Mouse (Mus musculus): ENCODE results near the gene Hsp90aa1. TPM values are rescaled to one million over a fixed set of nuclear protein-coding genes. Genes with fewer than 3 reads are reported as not detected.
"Not testable (repeated sequence)": the region's sequence is repeated elsewhere in the genome, so short reads cannot be mapped to it uniquely, and the experiment has no call there.

Gene Hsp90aa1
- polyA plus RNA-seq, 1 experiment from 2014 or later = 1,494 TPM

DNA sequence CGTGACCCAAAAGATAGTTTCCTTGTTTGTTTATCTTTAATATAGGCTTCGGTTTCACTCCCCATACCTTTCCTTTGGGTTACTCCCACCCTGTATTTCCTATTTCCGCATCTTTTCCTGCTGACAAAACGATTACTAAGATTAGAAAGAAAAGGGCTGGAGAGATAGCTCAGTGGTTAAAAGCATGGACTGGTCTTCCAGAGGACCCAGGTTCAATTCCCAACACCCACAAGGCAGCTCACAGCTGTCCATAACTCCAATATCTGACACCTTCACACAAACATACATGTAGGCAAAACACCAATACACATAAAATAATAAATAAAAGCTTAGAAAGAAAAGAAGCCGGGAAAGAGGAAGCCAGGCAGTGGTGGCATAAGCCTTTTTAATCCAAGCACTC is 5.1 kb downstream of the Hsp90aa1 start:
- peaks cover 19% of the 10 kb centered on the region for H3K36me3 ChIP-seq
- no peaks in the 10 kb centered on the region for H3K27me3 ChIP-seq
- 74% methylated on average over 5 of the region's 5 CpGs for WGBS
- H3K9ac ChIP-seq (replicated peaks) = no peak overlapping the region
- H3K9me3 ChIP-seq = no peaks in the 10 kb centered on the region
- no peak overlapping the region for H3K4me3 ChIP-seq (replicated peaks)
- H3K4me2 ChIP-seq (replicated peaks) = no peak overlapping the region
- no peak overlapping the region for H3K27ac ChIP-seq
- peaks cover 29% of the 10 kb centered on the region for H3K4me1 ChIP-seq (replicated peaks)
- ATAC-seq = no peak

DNA sequence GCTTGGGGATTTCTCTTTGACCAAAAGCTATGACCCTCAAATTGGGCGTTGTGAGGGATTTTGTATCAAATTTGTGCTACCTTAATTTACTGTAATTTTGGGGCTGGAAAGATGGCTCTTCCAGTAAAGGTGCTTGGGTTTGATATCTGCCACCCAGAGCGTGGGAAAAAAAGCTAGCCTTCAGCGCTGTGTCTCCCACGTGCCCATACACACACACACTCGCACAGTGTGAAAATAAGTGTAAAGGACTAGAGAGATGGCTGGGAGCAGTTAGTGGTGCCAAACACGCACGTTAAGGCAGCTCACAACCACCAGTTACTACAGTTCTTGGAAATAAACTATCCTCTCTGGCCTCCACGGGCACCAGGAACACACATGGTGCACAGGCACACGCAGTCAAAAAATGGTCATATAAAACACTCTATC is 5.5 kb downstream of the Hsp90aa1 start:
- Histone ChIP-seq H3K27me3 (no peaks in the 10 kb centered on the region), H3K4me3 (replicated peaks) (peak overlapping the region; percentile 98), H3K9me3 (no peaks in the 10 kb centered on the region), H3K36me3 (peaks cover 21% of the 10 kb centered on the region), H3K9ac (replicated peaks) (peak overlapping the region; percentile 82), H3K4me1 (replicated peaks) (peaks cover 29% of the 10 kb centered on the region), H3K27ac (peak overlapping the region; percentile 88), H3K4me2 (replicated peaks) (peak overlapping the region; percentile 75)
- WGBS = 50% methylated on average over 9 of the region's 9 CpGs
- no peak for ATAC-seq

DNA sequence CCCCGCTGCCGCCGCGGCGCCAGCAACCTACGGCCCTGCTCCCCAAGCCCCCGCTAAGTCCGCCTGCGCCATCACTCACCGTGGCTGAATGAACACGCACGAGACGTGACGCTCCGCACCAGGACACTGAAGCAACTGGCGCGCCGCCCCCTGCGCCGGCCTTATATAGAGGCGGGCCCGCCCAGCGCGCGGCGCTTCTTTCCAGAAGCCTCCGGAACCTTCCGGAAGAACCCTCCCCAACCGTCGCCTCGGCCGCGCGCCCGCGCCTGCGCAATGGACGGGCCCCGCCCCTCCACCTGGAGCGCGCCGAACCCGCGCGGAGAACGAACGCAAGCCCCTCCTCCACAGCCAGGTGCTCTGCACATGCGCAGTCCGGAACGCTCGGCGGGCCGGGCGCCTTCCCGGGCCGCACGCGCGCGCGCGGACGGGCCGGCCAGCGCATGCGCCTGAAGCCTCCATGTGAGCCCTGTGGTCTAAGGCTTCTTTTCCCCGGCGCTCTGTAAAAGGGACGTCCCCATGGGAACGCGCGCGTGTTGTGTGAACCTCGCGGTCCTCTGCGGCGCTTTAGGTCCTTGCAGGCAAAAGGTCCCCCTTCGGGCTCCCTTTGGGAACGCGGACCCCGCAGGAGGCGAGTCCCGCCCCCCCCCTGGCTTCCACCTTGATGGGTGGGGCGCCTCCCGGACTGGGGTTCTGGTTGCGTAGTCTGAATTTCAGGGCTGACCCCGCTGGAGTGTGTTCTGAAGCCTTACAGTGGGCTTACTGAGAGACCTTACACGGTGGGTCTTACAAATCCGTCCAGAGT is 6.2 kb downstream of the Hsp90aa1 start:
- no peaks in the 10 kb centered on the region for H3K27me3 ChIP-seq
- peak; percentile 97 for ATAC-seq
- peaks cover 24% of the 10 kb centered on the region for H3K4me1 ChIP-seq (replicated peaks)
- no peaks in the 10 kb centered on the region for H3K9me3 ChIP-seq
- H3K9ac ChIP-seq (replicated peaks) = peak overlapping the region; percentile 99
- peaks cover 26% of the 10 kb centered on the region for H3K36me3 ChIP-seq
- peak overlapping the region; percentile 75 for H3K4me2 ChIP-seq (replicated peaks)
- H3K4me3 ChIP-seq (replicated peaks) = peak overlapping the region; percentile 98
- peak overlapping the region; percentile 98 for H3K27ac ChIP-seq
- under 1% methylated on average over 88 of the region's 89 CpGs for WGBS

DNA sequence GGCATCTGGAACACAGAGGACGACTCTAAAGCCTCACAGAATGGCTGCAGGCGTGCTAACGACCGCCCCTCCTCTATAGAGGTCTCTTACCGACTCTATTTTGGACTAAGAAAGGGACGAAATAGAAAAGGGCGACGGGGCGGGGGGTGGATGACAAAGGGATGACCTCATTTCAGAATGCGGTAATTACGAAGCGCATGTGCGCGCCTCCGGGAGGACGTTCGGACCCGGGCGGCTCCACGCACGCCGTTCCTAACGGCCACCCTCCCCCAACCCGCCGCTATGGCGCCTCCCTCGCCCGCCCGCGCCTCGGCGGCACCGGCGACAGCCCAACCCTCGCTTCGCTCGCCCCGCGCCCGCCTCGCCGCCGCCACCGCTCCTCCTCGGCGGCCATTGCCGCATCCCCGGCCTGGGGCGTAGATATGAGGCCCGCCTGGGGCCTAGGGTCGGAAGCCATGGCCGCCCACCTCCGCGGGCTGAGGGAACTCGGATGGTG is 6.8 kb downstream of the Hsp90aa1 start:
- Histone ChIP-seq H3K27me3 (no peaks in the 10 kb centered on the region), H3K9me3 (no peaks in the 10 kb centered on the region), H3K36me3 (peaks cover 28% of the 10 kb centered on the region), H3K9ac (replicated peaks) (peak overlapping the region; percentile 99), H3K4me1 (replicated peaks) (peaks cover 24% of the 10 kb centered on the region), H3K4me2 (replicated peaks) (peak overlapping the region; percentile 75), H3K4me3 (replicated peaks) (peak overlapping the region; percentile 98), H3K27ac (peak overlapping the region; percentile 98)
- ATAC-seq = peak; percentile 81
- under 1% methylated on average over 44 of the region's 55 CpGs for WGBS

DNA sequence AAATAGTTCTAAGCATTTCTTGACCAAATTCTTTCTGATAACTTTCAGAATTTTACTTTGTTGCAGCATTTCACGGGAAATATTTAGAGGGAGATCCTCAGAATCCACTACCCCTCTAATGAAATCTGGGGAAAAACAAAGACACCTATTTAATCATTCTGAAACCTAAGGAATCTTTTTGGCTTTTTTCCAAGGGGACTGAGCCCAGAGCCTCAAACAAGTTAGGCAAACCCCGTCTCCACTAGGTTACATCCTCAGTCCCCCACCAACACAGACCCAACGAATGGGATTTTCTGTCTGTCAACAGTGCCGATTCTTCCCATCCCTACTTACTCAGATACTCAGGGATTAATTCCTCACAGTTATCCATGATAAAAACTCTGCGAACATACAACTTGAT is 9.2 kb downstream of the Hsp90aa1 start:
- Histone ChIP-seq H3K4me1 (replicated peaks) (peaks cover 24% of the 10 kb centered on the region), H3K36me3 (peaks cover 51% of the 10 kb centered on the region)
- WGBS = 77% methylated on average over 5 of the region's 5 CpGs
- ATAC-seq; H3K27ac ChIP-seq; H3K4me3 ChIP-seq (replicated peaks); H3K4me2 ChIP-seq (replicated peaks); H3K9me3 ChIP-seq; H3K27me3 ChIP-seq; H3K9ac ChIP-seq (replicated peaks): not testable (repeated sequence)

DNA sequence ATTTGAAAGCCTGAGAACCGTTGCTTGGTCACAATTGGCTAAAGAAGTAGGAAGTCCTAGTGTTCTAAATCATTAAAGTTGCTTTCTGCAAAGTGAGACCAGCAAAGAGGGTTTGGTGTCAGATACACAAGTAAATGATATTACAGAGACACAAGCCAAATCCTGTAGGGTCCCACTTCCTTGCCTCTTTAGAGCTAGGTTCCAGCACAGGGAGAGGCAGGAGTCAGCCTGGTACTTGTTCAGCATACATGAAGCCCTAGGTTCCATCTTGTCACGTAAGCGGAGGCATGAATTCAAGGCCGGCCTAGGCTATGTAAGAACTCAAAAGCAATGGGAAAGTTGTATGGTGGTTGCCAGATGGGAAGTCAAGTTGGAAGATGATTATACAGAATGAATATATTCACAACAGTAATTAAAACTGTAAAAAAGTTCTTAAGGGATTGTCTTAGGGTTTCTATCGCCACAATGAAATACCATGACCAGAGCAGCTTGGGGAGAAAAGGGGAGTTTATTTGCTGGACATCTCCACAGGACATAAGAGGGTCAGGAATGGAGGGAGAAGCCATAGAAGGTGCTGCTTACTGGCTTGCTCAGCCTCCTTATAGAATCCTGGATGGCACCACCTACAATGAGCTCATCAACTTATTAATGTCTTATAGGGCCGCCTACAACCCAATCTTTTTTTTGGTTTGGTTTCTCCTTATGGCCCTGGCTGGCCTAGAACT is 12.4 kb downstream of the Hsp90aa1 start:
- Histone ChIP-seq H3K9me3 (no peaks in the 10 kb centered on the region), H3K4me2 (replicated peaks) (no peak overlapping the region), H3K27ac (no peak overlapping the region), H3K4me1 (replicated peaks) (peaks cover 19% of the 10 kb centered on the region), H3K36me3 (peaks cover 77% of the 10 kb centered on the region), H3K27me3 (no peaks in the 10 kb centered on the region), H3K4me3 (replicated peaks) (no peak overlapping the region), H3K9ac (replicated peaks) (no peak overlapping the region)
- no peak for ATAC-seq
- WGBS = 87% methylated on average over 6 of the region's 6 CpGs

DNA sequence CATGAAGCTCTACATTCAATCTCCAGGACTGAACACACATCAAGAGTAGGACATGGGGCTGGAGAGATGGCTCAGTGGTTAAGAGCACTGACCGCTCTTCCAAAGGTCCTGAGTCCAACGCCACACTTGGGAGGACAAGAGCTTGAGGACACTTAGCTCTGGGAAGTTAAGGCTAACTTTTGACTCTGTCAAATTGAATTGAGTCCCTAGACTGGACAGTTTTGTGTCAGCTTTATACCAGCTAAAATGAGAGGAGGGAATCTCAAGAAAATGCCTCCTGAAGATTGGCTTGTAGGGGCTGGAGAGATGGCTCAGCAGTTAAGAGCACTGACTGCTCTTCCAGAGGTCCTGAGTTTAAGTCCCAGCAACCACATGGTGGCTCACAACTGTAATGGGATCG is 13.6 kb downstream of the Hsp90aa1 start:
- not testable (repeated sequence) for H3K4me3 ChIP-seq (replicated peaks); H3K27ac ChIP-seq; H3K27me3 ChIP-seq; ATAC-seq; H3K9me3 ChIP-seq; H3K9ac ChIP-seq (replicated peaks); H3K4me2 ChIP-seq (replicated peaks); H3K4me1 ChIP-seq (replicated peaks)
- H3K36me3 ChIP-seq = peaks cover 70% of the 10 kb centered on the region
- 86% methylated on average over 3 of the region's 3 CpGs for WGBS

DNA sequence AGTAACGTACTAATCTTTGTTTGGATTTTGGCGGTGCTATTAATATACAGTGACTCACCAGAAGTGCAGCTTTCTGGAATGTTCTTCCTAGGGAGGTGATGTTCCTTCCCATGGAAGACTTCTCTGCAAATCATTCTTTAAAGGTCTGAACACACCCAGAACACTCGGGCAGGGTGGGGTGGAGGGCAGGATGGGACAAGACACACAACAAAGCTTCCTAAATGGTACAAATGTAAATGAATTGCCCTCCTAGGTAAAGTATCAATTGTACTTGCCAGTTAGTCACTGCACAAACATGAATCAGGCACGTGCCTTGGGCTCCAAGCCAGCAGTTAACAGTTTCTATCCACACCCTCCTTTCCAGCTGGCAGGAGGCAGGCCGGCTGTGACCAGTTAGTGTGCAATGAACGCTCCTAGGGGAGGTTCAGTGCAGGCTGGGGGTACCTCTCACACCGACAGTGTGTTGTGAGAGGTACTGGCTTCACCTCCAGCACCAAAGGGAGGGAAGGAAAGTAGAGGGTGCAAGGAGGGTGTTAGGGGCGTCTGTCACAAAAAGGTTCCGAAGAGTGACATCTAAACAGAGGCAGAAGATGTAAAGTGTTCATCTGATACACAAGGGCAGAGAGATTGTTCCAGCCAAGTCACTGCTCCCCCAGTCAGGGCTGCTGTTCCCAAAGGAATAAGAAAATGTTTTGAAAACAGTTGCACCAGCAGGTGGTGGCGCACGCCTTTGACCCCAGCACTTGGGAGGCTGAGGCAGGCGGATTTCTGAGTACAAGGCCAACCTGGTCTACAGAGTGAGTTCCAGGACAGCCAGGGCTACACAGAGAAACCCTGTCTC is 14.4 kb downstream of the Hsp90aa1 start:
- H3K4me3 ChIP-seq (replicated peaks) = no peak overlapping the region
- no peaks in the 10 kb centered on the region for H3K27me3 ChIP-seq
- no peak overlapping the region for H3K4me2 ChIP-seq (replicated peaks)
- 77% methylated on average over 12 of the region's 12 CpGs for WGBS
- peaks cover 63% of the 10 kb centered on the region for H3K36me3 ChIP-seq
- no peak for ATAC-seq
- H3K27ac ChIP-seq = no peak overlapping the region
- H3K4me1 ChIP-seq (replicated peaks) = 0 out of 2 replicates have a peak, but pooled peaks cover 3% of the 10 kb centered on the region
- no peaks in the 10 kb centered on the region for H3K9me3 ChIP-seq
- H3K9ac ChIP-seq (replicated peaks) = no peak overlapping the region

DNA sequence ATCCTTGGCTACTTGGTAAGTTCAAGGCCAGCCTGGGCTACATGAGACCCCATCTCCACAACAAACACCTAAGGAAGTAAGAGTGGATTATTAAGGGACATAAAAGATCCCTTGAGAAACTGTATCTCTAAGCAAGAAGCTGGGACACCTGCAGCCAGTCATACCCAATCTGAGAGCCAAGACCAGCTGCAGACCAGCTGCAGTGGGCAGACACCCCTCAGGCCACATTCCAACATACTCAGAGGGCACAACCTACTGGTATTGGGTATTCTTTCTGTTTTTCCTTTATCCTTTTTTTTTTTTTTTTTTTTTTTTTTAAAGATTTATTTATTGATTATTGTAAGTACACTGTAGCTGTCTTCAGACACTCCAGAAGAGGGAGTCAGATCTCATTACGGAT is 18.9 kb downstream of the Hsp90aa1 start:
- Histone ChIP-seq H3K9me3 (no peaks in the 10 kb centered on the region), H3K4me2 (replicated peaks) (no peak overlapping the region), H3K36me3 (peaks cover 28% of the 10 kb centered on the region), H3K4me1 (replicated peaks) (0 out of 2 replicates have a peak, but pooled peaks cover 4% of the 10 kb centered on the region), H3K9ac (replicated peaks) (no peak overlapping the region), H3K27ac (no peak overlapping the region), H3K4me3 (replicated peaks) (no peak overlapping the region), H3K27me3 (no peaks in the 10 kb centered on the region)
- no peak for ATAC-seq
- no CpG with 5 or more reads among the region's 1 CpGs for WGBS

DNA sequence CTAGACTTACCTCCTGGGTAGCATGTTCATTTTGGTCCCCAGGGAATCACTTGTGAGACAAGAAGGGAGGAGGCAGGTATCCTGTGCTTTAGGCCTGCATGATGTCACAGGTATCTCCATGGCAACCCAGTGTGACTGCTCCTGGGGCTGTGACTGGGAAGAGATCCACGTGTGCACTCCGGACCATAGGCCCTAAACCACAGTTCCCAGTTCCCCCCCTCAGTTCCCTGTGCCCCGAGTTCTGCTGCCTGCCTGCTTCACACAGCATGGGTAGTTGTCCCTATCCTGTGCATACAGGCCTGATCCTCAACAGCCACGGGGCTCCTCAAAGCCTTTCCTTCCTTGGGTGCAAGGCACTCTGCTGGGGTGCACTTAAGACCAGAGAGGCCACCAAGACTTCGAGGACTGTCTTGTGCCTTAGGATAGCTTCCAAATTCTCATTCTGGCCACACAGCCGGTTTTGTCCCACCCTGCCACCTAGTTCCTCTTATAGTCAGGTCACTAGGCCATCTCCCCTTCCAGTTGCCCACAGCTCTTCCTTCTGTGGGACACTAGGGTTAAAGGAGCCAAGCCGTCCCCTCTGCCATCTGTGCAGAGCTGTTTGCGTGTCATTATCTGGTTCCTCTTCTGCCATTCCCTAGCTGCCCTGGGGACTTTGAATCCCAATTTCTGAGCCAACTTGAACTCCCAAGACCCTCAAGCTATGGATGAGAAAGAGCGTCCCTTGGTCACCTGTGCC is 19.8 kb downstream of the Hsp90aa1 start, which contains the start of gene 1700001K19Rik:
1700001K19Rik (minus strand) TSS at position 59 of the 739 bp plus-strand sequence.
- 0 out of 2 replicates have a peak within 1 kb of the TSS, but pooled peaks have one; percentile 2 for H3K9ac ChIP-seq (replicated peaks)

DNA sequence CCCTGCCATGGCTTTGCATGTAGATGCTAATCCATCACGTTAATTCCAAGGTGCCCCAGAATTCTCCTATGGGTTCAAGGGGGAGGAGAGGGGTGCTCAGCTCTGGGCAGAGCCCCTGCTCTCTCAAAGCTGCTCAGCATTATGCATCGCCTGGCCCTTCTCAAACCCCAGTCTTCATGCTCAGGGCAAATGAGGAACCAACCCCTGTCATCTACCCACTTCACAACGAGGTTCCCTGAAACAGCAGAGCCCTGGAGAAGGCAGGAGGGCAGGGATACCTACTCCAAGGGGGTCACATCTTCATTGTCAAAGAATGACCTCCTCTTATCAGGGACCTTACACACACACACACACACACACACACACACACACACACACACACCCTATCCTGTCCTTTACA is 20.6 kb downstream of the Hsp90aa1 start:
- 56% methylated on average over 3 of the region's 3 CpGs for WGBS
- H3K36me3 ChIP-seq = peaks cover 13% of the 10 kb centered on the region
- no peak overlapping the region for H3K27ac ChIP-seq
- H3K9ac ChIP-seq (replicated peaks) = 0 out of 2 replicates have a peak overlapping the region, but pooled peaks have one; percentile 2
- H3K4me2 ChIP-seq (replicated peaks) = no peak overlapping the region
- 0 out of 2 replicates have a peak, but pooled peaks cover 4% of the 10 kb centered on the region for H3K4me1 ChIP-seq (replicated peaks)
- no peak for ATAC-seq
- no peak overlapping the region for H3K4me3 ChIP-seq (replicated peaks)
- H3K27me3 ChIP-seq = no peaks in the 10 kb centered on the region
- H3K9me3 ChIP-seq = no peaks in the 10 kb centered on the region

More for the DNA sequence above, 19.8 kb downstream of the Hsp90aa1 start, which contains the start of gene 1700001K19Rik:
- Histone ChIP-seq H3K4me1 (replicated peaks) (0 out of 2 replicates have a peak, but pooled peaks cover 4% of the 10 kb centered on the region), H3K4me3 (replicated peaks) (no peak within 1 kb of the TSS), H3K4me2 (replicated peaks) (no peak within 1 kb of the TSS), H3K9me3 (no peaks in the 10 kb centered on the region), H3K36me3 (peaks cover 19% of the 10 kb centered on the region), H3K27me3 (no peaks in the 10 kb centered on the region), H3K27ac (no peak within 1 kb of the TSS)
- WGBS = 81% methylated on average over 9 of the region's 9 CpGs
- ATAC-seq = no peak
